18 mouse cellular contexts compared by ENCODE assay signal in genomic region chrX:130452488-130452823, GRCm38 (mm10).
"Had no signal": no experiment of that assay in that cellular context is flagged by ENCODE, and none has a peak within 500 bp of the region (broad histone marks: within the 10 kb centered on the region; RNA-seq: fewer than 3 reads in every experiment).

No protein-coding gene starts in this region.

- H3K4me1 ChIP-seq: limb, embryonic 10.5 days; limb, embryonic 13.5 days; liver, embryonic 12.5 days; liver, embryonic 15.5 days had no signal

- H3K9ac ChIP-seq: limb, embryonic 13.5 days; liver, embryonic 12.5 days; liver, embryonic 15.5 days had no signal

- H3K4me2 ChIP-seq: limb, embryonic 13.5 days; liver, embryonic 12.5 days; liver, embryonic 15.5 days had no signal

- H3K27ac ChIP-seq: layer of hippocampus, adult 2 months; limb, embryonic 10.5 days; limb, embryonic 13.5 days; liver, embryonic 12.5 days; liver, embryonic 15.5 days; macrophage; stomach, postnatal 0 days had no signal

- H3K36me3 ChIP-seq: limb, embryonic 10.5 days; limb, embryonic 13.5 days; liver, embryonic 12.5 days; liver, embryonic 15.5 days had no signal

- H3K27me3 ChIP-seq: limb, embryonic 13.5 days; liver, embryonic 12.5 days; liver, embryonic 15.5 days had no signal

- H3K9me3 ChIP-seq: limb, embryonic 10.5 days; limb, embryonic 13.5 days; liver, embryonic 12.5 days; liver, embryonic 15.5 days had no signal

- H3K4me3 ChIP-seq: layer of hippocampus, adult 2 months; limb, embryonic 10.5 days; limb, embryonic 13.5 days; liver, embryonic 12.5 days; liver, embryonic 15.5 days had no signal

- ATAC-seq: liver, embryonic 12.5 days had no signal

- DNase-seq: kidney, adult 8-10 months; kidney, postnatal 25 days; layer of hippocampus, adult 9-11 months; liver; lung, adult 2 months; right cerebral cortex, adult 18-20 months; right cerebral cortex, postnatal 14 days; right cerebral cortex, postnatal 4 days; thymus, adult 2 months; thymus, postnatal 14 days; thymus, postnatal 4 days had no signal
